Mouse (Mus musculus) frontal cortex, postnatal 25 days (tissue): ENCODE measurements around the gene Ushbp1.
A peak's percentile ranks its signal among the peaks of the same experiment; 100 is the strongest.
"Not testable (repeated sequence)": the region's sequence is repeated elsewhere in the genome, so short reads cannot be mapped to it uniquely, and the experiment has no call there.

ENCODE experiments used
- DNase-seq, 2 experiments: peaks; one replicate each; pipeline ENCODE4 v3.0.0; 2022; ENCODE audit warnings: low spot score in 2 of 2

Ushbp1 gene

GRCm38 (mm10) chr8:71395629-71396028 is at the start of gene Ushbp1:
TSS of gene Ushbp1 (minus strand) at chr8:71395802.
- peak in 1 of 2 experiments; percentile 3 for DNase-seq

- no peak for DNase-seq
These were observed 49.5 kb upstream of the Ushbp1 start for GRCm38 (mm10) chr8:71445096-71445495.

- DNase-seq, result no peak
These were observed 45.8 kb upstream of the Ushbp1 start for GRCm38 (mm10) chr8:71441404-71441803.

GRCm38 (mm10) chr8:71437041-71437440 is 41.4 kb upstream of the Ushbp1 start:
- DNase-seq, result no peak

GRCm38 (mm10) chr8:71432935-71433334 is 37.3 kb upstream of the Ushbp1 start:
- DNase-seq, result not testable (repeated sequence)

GRCm38 (mm10) chr8:71422121-71422520 is 26.5 kb upstream of the Ushbp1 start:
- no peak for DNase-seq

- DNase-seq, result no peak
These were observed 16.1 kb upstream of the Ushbp1 start for GRCm38 (mm10) chr8:71411535-71412273.

GRCm38 (mm10) chr8:71408231-71408630 is 12.6 kb upstream of the Ushbp1 start:
- no peak for DNase-seq

- no peak for DNase-seq
These were observed 11.8 kb upstream of the Ushbp1 start for GRCm38 (mm10) chr8:71407441-71407840.

- no peak for DNase-seq
These were observed 10.8 kb upstream of the Ushbp1 start for GRCm38 (mm10) chr8:71406099-71407015.

- DNase-seq, result peak; percentile 93 to 94
These were observed 9.9 kb upstream of the Ushbp1 start, which contains the start of gene Ankle1 for GRCm38 (mm10) chr8:71405401-71406098. TSS of gene Ankle1 (plus strand) at chr8:71406010.

- DNase-seq, result no peak
These were observed 9.3 kb upstream of the Ushbp1 start for GRCm38 (mm10) chr8:71404951-71405351.

- no peak for DNase-seq
These were observed 8.4 kb upstream of the Ushbp1 start for GRCm38 (mm10) chr8:71404011-71404410.

GRCm38 (mm10) chr8:71403107-71403885 is 7.7 kb upstream of the Ushbp1 start:
- DNase-seq, result no peak

- no peak for DNase-seq
These were observed 6.9 kb upstream of the Ushbp1 start for GRCm38 (mm10) chr8:71402446-71402964.

- DNase-seq, result no peak
These were observed 5.9 kb upstream of the Ushbp1 start for GRCm38 (mm10) chr8:71401454-71401853.

GRCm38 (mm10) chr8:71400826-71401225 is 5.2 kb upstream of the Ushbp1 start:
- no peak for DNase-seq

- no peak for DNase-seq
These were observed 2.1 kb upstream of the Ushbp1 start for GRCm38 (mm10) chr8:71397701-71398100.

- DNase-seq, result peak; percentile 75 to 82
These were observed 1.2 kb upstream of the Ushbp1 start, which contains the start of gene Babam1 for GRCm38 (mm10) chr8:71396639-71397305. TSS of gene Babam1 (plus strand) at chr8:71396861.

- peak in 1 of 2 experiments; percentile 3 for DNase-seq
These were observed 531 bp downstream of the Ushbp1 start for GRCm38 (mm10) chr8:71395071-71395470.
